Mouse (Mus musculus): Measurements from ENCODE around the gene Prickle2. TPM values are rescaled to one million over a fixed set of nuclear protein-coding genes. Genes with fewer than 3 reads are reported as not detected.

Prickle2 gene
- polyA plus RNA-seq, 1 experiment from 2014 or later: 2.6 TPM

GRCm38 (mm10) chr6:92521526-92522075 lies 184.4 kb downstream of the Prickle2 start:
- 87% methylated on average over 7 of the region's 7 CpGs for WGBS
- no peak overlapping the region for H3K4me3 ChIP-seq
- H3K4me1 ChIP-seq: peaks cover 18% of the 10 kb centered on the region
- DNase-seq (ENCODE audit: extremely low spot score, low spot score): no peak
- no peaks in the 10 kb centered on the region for H3K9me3 ChIP-seq
- no peaks in the 10 kb centered on the region for H3K36me3 ChIP-seq (replicated peaks)
- no peak overlapping the region for H3K27ac ChIP-seq
- no peaks in the 10 kb centered on the region for H3K27me3 ChIP-seq (ENCODE audit: poor library complexity, severe bottlenecking)

- no peaks in the 10 kb centered on the region for H3K36me3 ChIP-seq (replicated peaks)
- 90% methylated on average over 5 of the region's 5 CpGs for WGBS
- no peak overlapping the region for H3K4me3 ChIP-seq
- H3K27ac ChIP-seq: no peak overlapping the region
- DNase-seq (ENCODE audit: extremely low spot score, low spot score): no peak
- no peaks in the 10 kb centered on the region for H3K9me3 ChIP-seq
- peaks cover 7% of the 10 kb centered on the region; the same call in 1 of the 2 replicates for H3K4me1 ChIP-seq
- no peaks in the 10 kb centered on the region for H3K27me3 ChIP-seq (ENCODE audit: poor library complexity, severe bottlenecking)
Observed at GRCm38 (mm10) chr6:92520088-92520875, 185.7 kb downstream of the Prickle2 start.

DNA sequence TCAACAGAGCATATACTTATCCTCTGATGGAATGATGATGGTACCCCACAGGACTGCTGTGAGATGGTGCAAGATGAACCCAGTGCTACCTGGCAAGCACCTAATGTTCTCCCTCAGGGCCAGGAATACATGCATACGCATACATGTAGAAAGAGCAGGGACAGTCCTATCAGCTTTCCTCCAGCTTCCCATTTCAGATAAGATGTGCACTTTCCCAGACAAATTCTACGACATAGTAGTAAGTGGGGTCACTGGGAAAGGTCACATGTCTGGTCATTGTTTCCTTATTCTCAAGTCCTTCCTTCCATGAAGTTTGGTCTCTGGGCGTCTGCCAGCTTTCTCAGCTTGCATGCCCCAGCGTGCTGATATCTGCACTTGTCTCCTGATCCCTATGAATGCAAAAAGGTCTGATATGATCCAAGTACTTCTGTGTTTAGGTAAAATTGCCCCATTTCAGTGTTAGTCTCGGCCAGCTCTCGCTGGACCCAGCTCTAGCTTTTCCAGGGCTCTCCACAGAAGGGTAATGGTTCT lies 187.5 kb downstream of the Prickle2 start:
- H3K36me3 ChIP-seq (replicated peaks): no peaks in the 10 kb centered on the region
- no peaks in the 10 kb centered on the region for H3K27me3 ChIP-seq (ENCODE audit: poor library complexity, severe bottlenecking)
- H3K9me3 ChIP-seq: no peaks in the 10 kb centered on the region
- 0 out of 2 replicates have a peak, but pooled peaks cover 5% of the 10 kb centered on the region for H3K4me1 ChIP-seq
- WGBS: 88% methylated on average over 6 of the region's 6 CpGs
- no peak overlapping the region for H3K27ac ChIP-seq
- no peak for DNase-seq (ENCODE audit: extremely low spot score, low spot score)
- no peak overlapping the region for H3K4me3 ChIP-seq

DNA sequence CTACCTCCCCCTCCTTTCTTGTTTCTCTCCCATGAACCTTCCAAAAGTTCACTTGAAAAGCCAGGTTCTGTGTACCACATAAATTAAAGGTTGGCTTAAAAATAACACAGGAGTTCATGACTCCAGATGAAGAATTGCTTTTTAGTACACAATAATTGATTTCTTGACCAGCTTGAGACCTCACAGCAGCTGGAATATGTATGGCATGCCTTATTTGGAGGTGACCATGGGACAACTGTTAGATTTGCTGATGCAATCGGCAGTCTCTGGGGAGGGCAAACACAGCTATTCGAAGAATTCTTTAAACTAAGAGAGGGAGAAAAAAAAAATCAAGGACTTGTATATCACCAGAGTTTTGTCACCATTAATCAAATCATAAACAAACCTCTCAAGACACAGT lies 189.0 kb downstream of the Prickle2 start:
- Histone ChIP-seq H3K27me3 (ENCODE audit: poor library complexity, severe bottlenecking) (no peaks in the 10 kb centered on the region), H3K9me3 (no peaks in the 10 kb centered on the region), H3K36me3 (replicated peaks) (no peaks in the 10 kb centered on the region), H3K4me1 (0 out of 2 replicates have a peak, but pooled peaks cover 5% of the 10 kb centered on the region), H3K4me3 (no peak overlapping the region), H3K27ac (no peak overlapping the region)
- DNase-seq (ENCODE audit: extremely low spot score, low spot score): no peak
- WGBS: 85% methylated on average over 2 of the region's 2 CpGs

- H3K4me1 ChIP-seq: no peaks in the 10 kb centered on the region
- H3K27ac ChIP-seq: no peak overlapping the region
- WGBS: 95% methylated on average over 1 of the region's 1 CpGs
- H3K9me3 ChIP-seq: no peaks in the 10 kb centered on the region
- no peaks in the 10 kb centered on the region for H3K27me3 ChIP-seq (ENCODE audit: poor library complexity, severe bottlenecking)
- H3K4me3 ChIP-seq: no peak overlapping the region
- DNase-seq (ENCODE audit: extremely low spot score, low spot score): no peak
- H3K36me3 ChIP-seq (replicated peaks): no peaks in the 10 kb centered on the region
Observed at GRCm38 (mm10) chr6:92512001-92512400, 194.0 kb downstream of the Prickle2 start.

DNA sequence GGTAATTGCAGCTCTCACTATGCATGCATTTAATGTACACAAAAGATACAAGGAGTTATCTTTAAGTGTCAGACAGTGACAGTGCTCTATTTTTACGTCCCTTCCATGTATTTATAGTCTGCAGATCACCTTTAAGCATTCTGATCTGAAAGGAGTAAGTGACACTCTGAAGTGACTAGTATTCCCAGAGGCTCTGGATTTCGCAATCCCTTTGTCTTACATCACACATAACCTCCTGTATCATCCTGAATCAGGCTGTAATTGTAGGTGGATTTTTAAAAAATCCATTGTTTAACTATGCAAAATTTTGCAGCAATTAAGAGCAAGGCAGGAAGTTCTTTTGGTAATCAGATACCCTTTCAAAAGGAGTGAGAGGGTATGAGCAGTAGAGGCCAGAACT lies 196.2 kb downstream of the Prickle2 start:
- no peaks in the 10 kb centered on the region for H3K27me3 ChIP-seq (ENCODE audit: poor library complexity, severe bottlenecking)
- H3K4me3 ChIP-seq: no peak overlapping the region
- no peak overlapping the region for H3K27ac ChIP-seq
- H3K9me3 ChIP-seq: no peaks in the 10 kb centered on the region
- DNase-seq (ENCODE audit: extremely low spot score, low spot score): no peak
- H3K36me3 ChIP-seq (replicated peaks): no peaks in the 10 kb centered on the region
- WGBS: 89% methylated on average over 2 of the region's 2 CpGs
- H3K4me1 ChIP-seq: no peaks in the 10 kb centered on the region

DNA sequence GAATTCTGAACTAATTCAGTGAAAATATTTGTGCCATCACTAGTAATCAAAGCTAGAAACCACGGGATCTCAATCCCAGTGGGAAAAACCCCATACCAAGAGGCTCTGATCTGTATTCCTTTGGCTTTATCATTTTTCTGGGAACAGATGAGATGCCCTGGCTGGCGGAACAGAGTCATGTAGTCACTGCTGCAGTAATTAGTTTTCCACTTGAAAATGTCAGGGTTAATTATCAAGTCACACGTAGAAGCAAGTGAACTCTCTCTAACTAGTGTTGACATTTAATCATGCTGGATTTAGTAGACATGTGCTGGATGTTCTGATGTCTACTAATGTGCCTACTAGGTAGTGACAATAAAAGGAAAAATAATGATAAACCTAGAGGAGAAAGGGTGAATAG lies 199.7 kb downstream of the Prickle2 start:
- 85% methylated on average over 3 of the region's 3 CpGs for WGBS
- H3K27me3 ChIP-seq (ENCODE audit: poor library complexity, severe bottlenecking): no peaks in the 10 kb centered on the region

DNA sequence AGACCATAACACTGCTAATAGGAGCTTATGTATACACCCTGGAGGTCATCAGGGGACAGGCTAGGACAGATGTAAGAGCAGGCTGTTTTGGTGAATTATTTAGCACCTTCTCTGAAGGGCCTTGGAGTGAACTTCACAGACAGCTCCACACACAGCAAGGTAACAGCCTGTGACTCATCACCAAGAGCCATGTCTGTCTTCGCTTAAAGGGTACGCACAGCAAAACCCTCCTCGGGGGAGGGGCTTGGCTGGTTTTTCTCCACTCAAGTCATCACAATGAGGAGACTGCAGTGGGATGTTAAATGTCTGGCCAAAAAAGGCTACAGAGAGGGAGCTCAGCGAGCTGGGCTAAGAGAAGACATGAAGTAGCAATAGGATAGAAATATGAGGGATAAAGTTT lies 206.5 kb downstream of the Prickle2 start:
- no peak for DNase-seq (ENCODE audit: extremely low spot score, low spot score)
- no peaks in the 10 kb centered on the region for H3K27me3 ChIP-seq (ENCODE audit: poor library complexity, severe bottlenecking)
- WGBS: 84% methylated on average over 4 of the region's 4 CpGs
- no peak overlapping the region for H3K4me3 ChIP-seq
- H3K9me3 ChIP-seq: no peaks in the 10 kb centered on the region
- no peak overlapping the region for H3K27ac ChIP-seq
- H3K36me3 ChIP-seq (replicated peaks): no peaks in the 10 kb centered on the region
- peaks cover 13% of the 10 kb centered on the region for H3K4me1 ChIP-seq

More for the DNA sequence above, 199.7 kb downstream of the Prickle2 start:
- H3K27ac ChIP-seq: no peak overlapping the region
- H3K4me3 ChIP-seq: no peak overlapping the region
- H3K4me1 ChIP-seq: no peaks in the 10 kb centered on the region
- no peak for DNase-seq (ENCODE audit: extremely low spot score, low spot score)
- no peaks in the 10 kb centered on the region for H3K36me3 ChIP-seq (replicated peaks)
- no peaks in the 10 kb centered on the region for H3K9me3 ChIP-seq

DNA sequence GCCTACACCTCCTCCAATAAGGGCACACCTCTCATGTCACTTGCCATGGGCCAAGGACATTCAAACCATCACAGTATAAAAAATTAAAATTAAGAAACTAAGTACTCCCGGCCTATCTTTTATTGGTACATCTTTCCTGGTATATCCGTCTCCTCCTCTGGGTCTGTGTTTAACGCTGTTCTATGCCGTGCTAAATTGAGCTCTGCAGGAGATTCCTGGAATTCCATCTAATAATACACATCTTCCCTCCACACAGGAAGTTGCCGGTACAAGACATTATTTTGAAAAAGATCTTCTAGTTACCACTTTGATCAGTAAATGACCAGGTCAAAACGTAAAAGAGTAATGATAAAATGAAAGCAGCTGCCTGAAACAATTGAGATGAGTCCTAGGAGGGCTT lies 207.4 kb downstream of the Prickle2 start:
- DNase-seq (ENCODE audit: extremely low spot score, low spot score): no peak
- Histone ChIP-seq H3K27me3 (ENCODE audit: poor library complexity, severe bottlenecking) (no peaks in the 10 kb centered on the region), H3K27ac (no peak overlapping the region), H3K36me3 (replicated peaks) (no peaks in the 10 kb centered on the region), H3K4me1 (peaks cover 13% of the 10 kb centered on the region), H3K4me3 (no peak overlapping the region), H3K9me3 (no peaks in the 10 kb centered on the region)
- WGBS: 67% methylated on average over 6 of the region's 6 CpGs

DNA sequence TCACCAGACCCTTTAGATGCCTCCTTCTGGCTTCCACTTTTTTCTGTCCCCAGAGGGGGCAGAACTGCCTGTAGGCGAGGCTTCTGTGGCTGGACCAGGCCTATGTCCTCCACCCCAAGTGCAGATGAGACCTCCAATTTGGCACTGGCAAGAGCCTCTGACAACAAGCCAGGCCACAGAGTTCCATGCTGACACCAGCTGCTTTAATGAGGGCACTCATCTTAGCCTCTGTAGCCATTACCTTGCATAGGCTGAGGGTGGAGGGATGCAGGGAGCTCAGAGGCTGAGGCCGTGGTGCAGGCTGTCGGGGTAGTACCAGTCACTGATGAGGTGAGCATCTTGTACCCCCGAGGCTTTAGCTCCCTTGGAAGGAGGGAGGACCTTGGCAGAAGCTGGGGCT lies 208.7 kb downstream of the Prickle2 start:
- Histone ChIP-seq H3K4me1 (peaks cover 13% of the 10 kb centered on the region), H3K9me3 (no peaks in the 10 kb centered on the region), H3K27ac (no peak overlapping the region), H3K36me3 (replicated peaks) (no peaks in the 10 kb centered on the region), H3K4me3 (no peak overlapping the region), H3K27me3 (ENCODE audit: poor library complexity, severe bottlenecking) (no peaks in the 10 kb centered on the region)
- 80% methylated on average over 4 of the region's 4 CpGs for WGBS
- DNase-seq (ENCODE audit: extremely low spot score, low spot score): no peak

DNA sequence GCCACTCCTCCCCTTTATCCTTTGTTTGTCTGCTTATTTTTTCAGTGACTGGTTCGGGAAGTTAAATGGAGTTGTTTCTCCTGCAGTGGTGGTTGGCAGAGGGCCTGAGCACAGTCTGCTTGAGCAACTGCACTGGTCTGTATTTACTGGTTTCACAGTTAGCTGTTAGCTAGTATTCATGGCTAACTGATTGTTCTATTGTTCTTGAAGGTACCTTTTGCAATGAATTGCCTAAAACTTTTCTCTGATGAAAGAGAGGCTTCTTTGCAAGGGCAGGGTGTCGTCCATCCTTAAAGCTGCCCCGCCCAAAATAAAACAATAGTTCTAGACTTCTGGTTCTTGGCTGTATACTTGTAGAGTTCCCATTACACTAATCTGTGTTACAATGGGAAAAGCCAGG lies 210.5 kb downstream of the Prickle2 start:
- WGBS: 82% methylated on average over 3 of the region's 3 CpGs
- no peak overlapping the region for H3K4me3 ChIP-seq
- peaks cover 22% of the 10 kb centered on the region for H3K4me1 ChIP-seq
- DNase-seq (ENCODE audit: extremely low spot score, low spot score): no peak
- H3K27me3 ChIP-seq (ENCODE audit: poor library complexity, severe bottlenecking): no peaks in the 10 kb centered on the region
- H3K36me3 ChIP-seq (replicated peaks): no peaks in the 10 kb centered on the region
- H3K9me3 ChIP-seq: no peaks in the 10 kb centered on the region
- H3K27ac ChIP-seq: no peak overlapping the region

GRCm38 (mm10) chr6:92481690-92481956 lies 224.3 kb downstream of the Prickle2 start:
- DNase-seq (ENCODE audit: extremely low spot score, low spot score): no peak
- Histone ChIP-seq H3K27ac (peak overlapping the region; percentile 65; the same call in 1 of the 2 replicates), H3K4me1 (peaks cover 27% of the 10 kb centered on the region), H3K4me3 (peak overlapping the region; percentile 61), H3K27me3 (ENCODE audit: poor library complexity, severe bottlenecking) (peaks cover 8% of the 10 kb centered on the region; the same call in 1 of the 2 replicates), H3K9me3 (no peaks in the 10 kb centered on the region), H3K36me3 (replicated peaks) (no peaks in the 10 kb centered on the region)
- 3% methylated on average over 1 of the region's 1 CpGs for WGBS

DNA sequence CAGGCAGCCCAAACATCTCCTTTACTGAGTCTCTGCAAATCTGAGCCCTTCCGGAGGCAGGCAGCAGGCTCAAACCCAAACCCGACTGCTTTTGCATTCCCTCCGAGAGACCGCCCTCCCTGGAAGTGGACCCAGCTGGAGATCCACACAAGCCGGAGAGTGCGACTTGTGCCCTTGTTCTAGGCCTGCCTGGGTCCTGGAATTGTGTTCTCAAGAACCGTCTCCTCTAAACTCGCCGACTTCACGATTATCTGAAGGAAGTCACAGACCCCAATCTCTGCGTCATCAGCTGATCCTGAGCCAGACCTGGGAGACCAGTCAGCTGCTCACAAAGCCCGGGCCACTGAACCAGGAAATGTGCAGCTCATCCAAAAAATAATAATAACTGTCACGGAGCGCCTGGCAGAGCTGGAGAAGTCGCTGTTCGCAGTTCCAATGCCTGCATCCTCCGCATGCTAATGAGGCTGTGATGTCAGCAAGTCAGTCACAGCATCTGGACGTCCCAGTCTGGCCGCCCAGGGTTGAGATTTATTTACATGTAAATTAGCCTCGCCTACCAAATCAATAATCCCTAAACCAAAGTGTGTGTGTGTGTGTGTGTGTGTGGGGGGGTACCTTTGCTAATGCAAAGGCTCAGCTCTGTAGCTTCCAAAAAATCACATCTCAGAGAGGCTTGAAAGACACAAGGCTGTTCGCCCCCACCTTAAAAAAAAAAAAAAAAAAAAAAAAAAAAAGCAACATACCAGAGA lies 224.8 kb downstream of the Prickle2 start:
- Histone ChIP-seq H3K27me3 (ENCODE audit: poor library complexity, severe bottlenecking) (peaks cover 8% of the 10 kb centered on the region; the same call in 1 of the 2 replicates), H3K4me3 (peak overlapping the region; percentile 61), H3K27ac (peak overlapping the region; percentile 75), H3K9me3 (no peaks in the 10 kb centered on the region), H3K36me3 (replicated peaks) (no peaks in the 10 kb centered on the region), H3K4me1 (peaks cover 27% of the 10 kb centered on the region)
- DNase-seq (ENCODE audit: extremely low spot score, low spot score): peak; percentile 71
- WGBS: under 1% methylated on average over 21 of the region's 21 CpGs
